Mouse (Mus musculus) heart, embryonic 14.5 days (tissue): ENCODE measurements at regions not wholly inside any gene's neighbourhood (a gene's known extent, or its start where the extent isn't known, plus 50 kb on each side); places are given as distances from the start of the nearest gene placed in this dataset.

ENCODE experiments used
- ATAC-seq: fragments of 200-750 bp; cut with Nextera tagmentation; 2 replicates; pipeline ENCODE4 v1.8.0; 2017; ENCODE audit warnings: low read depth, moderate TSS enrichment; ENCODE audit not compliant: insufficient number of reproducible peaks, insufficient read depth, low FRiP score
- H3K27ac ChIP-seq, 2 experiments: fragments of 200-500 bp in 1 of 2; fragments of 300-500 bp in 1 of 2; sonication (generic) in 1 of 2; replicated peaks in 1 of 2; 2 replicates each; pipeline ENCODE4 v1.5.1; 2012 to 2014; ENCODE audit warnings: low read depth in 2 of 2, low read length in 2 of 2, control low read depth in 1 of 2, mild to moderate bottlenecking in 1 of 2, mixed read lengths in 1 of 2; ENCODE audit not compliant: control insufficient read depth in 1 of 2, insufficient read depth in 1 of 2
- H3K27me3 ChIP-seq: fragments of 300-500 bp; sonication (generic); 2 replicates; pipeline ENCODE4 v1.6.1; 2014; ENCODE audit warnings: mild to moderate bottlenecking, low read length, control low read depth; ENCODE audit not compliant: control insufficient read depth, insufficient read depth
- H3K36me3 ChIP-seq: fragments of 300-500 bp; sonication (generic); 2 replicates; pipeline ENCODE4 v1.6.1; 2014; ENCODE audit warnings: mild to moderate bottlenecking, control low read depth, low read length, mixed read lengths; ENCODE audit not compliant: control insufficient read depth, insufficient read depth
- H3K4me1 ChIP-seq, 2 experiments: fragments of 200-500 bp in 1 of 2; fragments of 300-500 bp in 1 of 2; sonication (generic) in 1 of 2; 2 replicates each; pipeline ENCODE4 v1.6.1; 2012 to 2014; ENCODE audit warnings: low read length in 2 of 2, control low read depth in 1 of 2, mixed read lengths in 1 of 2; ENCODE audit not compliant: control insufficient read depth in 2 of 2, insufficient read depth in 2 of 2
- H3K4me2 ChIP-seq: fragments of 300-500 bp; sonication (generic); 2 replicates; pipeline ENCODE4 v1.6.1; 2014; ENCODE audit warnings: mild to moderate bottlenecking, low read length
- H3K4me3 ChIP-seq, 2 experiments: fragments of 200-500 bp in 1 of 2; fragments of 300-500 bp in 1 of 2; sonication (generic) in 1 of 2; 2 replicates each; pipeline ENCODE4 v1.5.1; 2012 to 2014; ENCODE audit warnings: low read length in 2 of 2, mild to moderate bottlenecking in 2 of 2, control low read depth in 1 of 2, low read depth in 1 of 2, moderate library complexity in 1 of 2; ENCODE audit not compliant: control insufficient read depth in 1 of 2, insufficient read depth in 1 of 2
- H3K9ac ChIP-seq: fragments of 300-500 bp; sonication (generic); 2 replicates; pipeline ENCODE4 v1.6.1; 2014; ENCODE audit warnings: mild to moderate bottlenecking, low read length
- H3K9me3 ChIP-seq: fragments of 300-500 bp; sonication (generic); 2 replicates; pipeline ENCODE4 v1.6.1; 2016; ENCODE audit warnings: low read length, control low read depth; ENCODE audit not compliant: control insufficient read depth
- WGBS: fragments of 180-500 bp; shearing (Covaris S2); extraction: QIAGEN DNeasy Blood & Tissue Kit; methylation state at CpG from one replicate; pipeline ENCODE4 v1.1.7; 2014; 5-methylcytosine and 5-hydroxymethylcytosine counted together

- ATAC-seq: no peak
- no peaks in the 10 kb centered on the region for H3K36me3 ChIP-seq
Measured at GRCm38 (mm10) chr2:57772315-57772714, 225.4 kb upstream of the Galnt5 start.

DNA sequence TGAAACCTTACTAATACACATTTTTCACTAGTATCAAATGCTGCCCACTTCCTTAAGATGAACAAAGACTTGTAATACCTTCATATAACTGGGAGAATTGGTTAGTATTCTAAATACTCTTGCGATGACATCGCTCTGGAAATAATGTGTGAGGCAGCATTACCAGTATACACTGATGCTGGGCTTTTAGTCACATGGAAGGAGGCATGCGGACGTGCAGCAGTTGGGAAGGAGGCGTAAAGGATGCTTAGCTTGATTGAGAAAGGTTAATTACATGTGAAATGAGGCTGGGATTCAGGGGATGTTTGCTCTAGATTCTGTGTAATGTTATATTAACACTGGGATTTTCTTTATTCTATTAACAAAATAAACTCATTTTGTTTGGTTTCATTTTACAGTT, 221.5 kb upstream of the Galnt5 start:
- no peak for ATAC-seq
- Histone ChIP-seq H3K4me2 (no peak overlapping the region), H3K27me3 (no peaks in the 10 kb centered on the region), H3K4me1 (no peaks in the 10 kb centered on the region), H3K27ac (no peak overlapping the region), H3K36me3 (no peaks in the 10 kb centered on the region), H3K9me3 (no peaks in the 10 kb centered on the region), H3K9ac (no peak overlapping the region), H3K4me3 (no peak overlapping the region)
- WGBS: 84% methylated on average over 5 of the region's 5 CpGs

More at GRCm38 (mm10) chr2:57772315-57772714, 225.4 kb upstream of the Galnt5 start:
- no peak overlapping the region for H3K4me3 ChIP-seq
- no peak overlapping the region for H3K9ac ChIP-seq
- H3K4me2 ChIP-seq: no peak overlapping the region
- 59% methylated on average over 2 of the region's 2 CpGs for WGBS
- no peaks in the 10 kb centered on the region for H3K9me3 ChIP-seq
- H3K27me3 ChIP-seq: no peaks in the 10 kb centered on the region
- H3K27ac ChIP-seq: no peak overlapping the region
- no peaks in the 10 kb centered on the region for H3K4me1 ChIP-seq

DNA sequence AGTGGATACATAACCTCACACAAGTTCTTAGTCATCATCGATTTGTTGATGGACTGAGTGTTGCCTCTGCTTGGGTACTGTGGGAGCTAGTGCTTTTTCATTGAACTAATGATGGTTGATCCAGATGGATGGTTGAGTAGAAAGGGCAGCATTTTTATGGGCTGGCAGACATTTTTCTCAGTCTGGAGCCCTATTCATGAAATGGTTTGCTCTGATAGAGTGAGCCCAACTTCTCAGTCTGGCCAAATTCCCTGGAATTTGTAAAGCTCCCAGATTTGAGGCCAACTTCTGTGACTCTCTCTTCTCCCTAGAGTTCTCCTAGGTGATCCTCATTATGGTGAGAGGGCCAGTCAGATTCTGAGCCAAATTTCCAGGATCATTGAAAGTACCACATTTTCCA, 216.8 kb upstream of the Galnt5 start:
- no peaks in the 10 kb centered on the region for H3K27me3 ChIP-seq
- 87% methylated on average over 1 of the region's 1 CpGs for WGBS
- no peaks in the 10 kb centered on the region for H3K36me3 ChIP-seq
- no peak overlapping the region for H3K4me3 ChIP-seq
- ATAC-seq: no peak
- H3K9ac ChIP-seq: no peak overlapping the region
- H3K4me2 ChIP-seq: no peak overlapping the region
- H3K27ac ChIP-seq: no peak overlapping the region
- no peaks in the 10 kb centered on the region for H3K9me3 ChIP-seq
- H3K4me1 ChIP-seq: no peaks in the 10 kb centered on the region

- no peaks in the 10 kb centered on the region for H3K27me3 ChIP-seq
- H3K4me3 ChIP-seq: no peak overlapping the region
- 77% methylated on average over 8 of the region's 8 CpGs for WGBS
- no peak overlapping the region for H3K4me2 ChIP-seq
- no peak overlapping the region for H3K9ac ChIP-seq
- no peaks in the 10 kb centered on the region for H3K4me1 ChIP-seq
- H3K27ac ChIP-seq: no peak overlapping the region
- no peak for ATAC-seq
- H3K36me3 ChIP-seq: no peaks in the 10 kb centered on the region
- H3K9me3 ChIP-seq: no peaks in the 10 kb centered on the region
Measured at GRCm38 (mm10) chr2:57793519-57794296, 204.0 kb upstream of the Galnt5 start.

DNA sequence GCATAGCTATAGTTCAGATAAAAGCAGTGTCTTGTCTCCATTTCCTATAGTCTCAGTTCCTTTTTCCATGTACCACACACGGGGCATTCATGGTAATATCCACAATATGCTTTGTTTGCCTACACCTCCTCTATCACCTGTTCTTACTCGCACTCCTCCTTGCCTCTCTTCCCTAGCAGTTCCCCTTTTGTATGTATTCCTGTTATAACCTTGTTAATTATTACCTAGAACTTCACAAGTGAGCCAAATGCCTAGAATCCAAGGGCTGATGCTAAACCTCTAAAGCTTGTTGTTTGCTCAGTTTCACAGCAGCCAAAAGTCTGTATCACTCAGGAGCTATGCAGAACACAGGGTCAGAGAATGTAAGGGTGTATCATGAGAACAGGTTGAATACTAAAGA, 198.4 kb upstream of the Galnt5 start:
- H3K4me3 ChIP-seq: no peak overlapping the region
- ATAC-seq: no peak
- no peaks in the 10 kb centered on the region for H3K36me3 ChIP-seq
- no peak overlapping the region for H3K27ac ChIP-seq
- H3K4me1 ChIP-seq: no peaks in the 10 kb centered on the region
- H3K4me2 ChIP-seq: no peak overlapping the region
- 59% methylated on average over 2 of the region's 2 CpGs for WGBS
- H3K27me3 ChIP-seq: no peaks in the 10 kb centered on the region
- no peak overlapping the region for H3K9ac ChIP-seq
- H3K9me3 ChIP-seq: no peaks in the 10 kb centered on the region

- 62% methylated on average over 1 of the region's 1 CpGs for WGBS
- Histone ChIP-seq H3K36me3 (no peaks in the 10 kb centered on the region), H3K27me3 (no peaks in the 10 kb centered on the region), H3K9me3 (no peaks in the 10 kb centered on the region), H3K4me2 (no peak overlapping the region), H3K4me1 (no peaks in the 10 kb centered on the region), H3K27ac (no peak overlapping the region), H3K4me3 (no peak overlapping the region), H3K9ac (no peak overlapping the region)
- no peak for ATAC-seq
Measured at GRCm38 (mm10) chr2:57807911-57808310, 189.8 kb upstream of the Galnt5 start.

DNA sequence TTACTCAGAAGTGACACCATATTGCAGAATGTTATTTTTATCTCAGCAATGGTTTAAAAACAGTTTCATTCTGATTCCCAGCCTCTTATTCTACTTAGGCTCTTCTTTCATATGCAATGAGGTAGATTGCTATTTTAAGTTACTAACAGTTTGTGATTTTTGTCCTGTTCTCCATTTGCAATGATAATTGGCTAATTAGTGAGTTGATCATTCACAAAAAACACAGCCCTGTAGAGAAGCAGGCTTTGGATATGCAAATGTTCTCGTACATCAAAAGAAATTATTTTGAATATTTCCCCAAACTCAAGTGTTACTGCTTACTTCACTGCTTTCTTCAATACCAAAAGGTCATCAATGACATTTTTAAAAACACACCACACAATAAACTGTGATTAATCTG, 184.7 kb upstream of the Galnt5 start:
- H3K9me3 ChIP-seq: no peaks in the 10 kb centered on the region
- no peak overlapping the region for H3K9ac ChIP-seq
- H3K4me3 ChIP-seq: no peak overlapping the region
- H3K36me3 ChIP-seq: no peaks in the 10 kb centered on the region
- no peak overlapping the region for H3K4me2 ChIP-seq
- no peak overlapping the region for H3K27ac ChIP-seq
- no peaks in the 10 kb centered on the region for H3K27me3 ChIP-seq
- 80% methylated on average over 1 of the region's 1 CpGs for WGBS
- H3K4me1 ChIP-seq: no peaks in the 10 kb centered on the region
- ATAC-seq: no peak

DNA sequence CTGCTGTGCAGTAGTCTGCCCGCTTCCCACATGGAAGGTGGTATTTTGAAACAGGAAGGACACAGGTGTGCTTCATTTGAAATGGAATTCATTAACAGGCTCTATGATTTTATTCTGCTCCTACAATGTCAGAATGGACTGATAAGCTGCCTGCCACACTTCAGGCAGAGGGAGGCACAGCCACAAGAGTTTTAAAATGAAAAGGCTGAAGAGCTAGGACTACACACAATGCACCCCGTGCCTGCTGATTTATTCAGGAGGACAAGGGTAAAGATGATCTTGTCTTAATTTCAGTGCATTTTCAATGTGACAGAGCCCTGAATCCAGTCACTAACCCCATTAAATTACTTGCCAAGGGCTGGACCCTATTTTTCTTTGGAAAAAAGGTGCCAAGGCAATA, 177.3 kb upstream of the Galnt5 start:
- Histone ChIP-seq H3K9ac (no peak overlapping the region), H3K4me3 (no peak overlapping the region), H3K9me3 (no peaks in the 10 kb centered on the region), H3K4me1 (no peaks in the 10 kb centered on the region), H3K27me3 (no peaks in the 10 kb centered on the region), H3K36me3 (no peaks in the 10 kb centered on the region), H3K4me2 (no peak overlapping the region), H3K27ac (no peak overlapping the region)
- 69% methylated on average over 2 of the region's 2 CpGs for WGBS
- ATAC-seq: no peak
